Mouse (Mus musculus) neural tube, embryonic 12.5 days (tissue): ENCODE measurements at regions not wholly inside any gene's neighbourhood (a gene's known extent, or its start where the extent isn't known, plus 50 kb on each side); places are given as distances from the start of the nearest gene placed in this dataset.
A peak's percentile ranks its signal among the peaks of the same experiment; 100 is the strongest.

Experiments used
- ATAC-seq: fragments of 200-750 bp; cut with Nextera tagmentation; 2 replicates; pipeline ENCODE4 v1.8.0; 2017; ENCODE audit warnings: low read depth, mild to moderate bottlenecking, moderate TSS enrichment, moderate library complexity; ENCODE audit not compliant: low FRiP score
- H3K27ac ChIP-seq: fragments of 300-500 bp; sonication (generic); 2 replicates; pipeline ENCODE4 v1.5.1; 2016
- H3K27me3 ChIP-seq: fragments of 300-500 bp; sonication (generic); replicated peaks from 2 replicates; pipeline ENCODE4 v1.6.1; 2016; ENCODE audit warnings: mild to moderate bottlenecking
- H3K36me3 ChIP-seq: fragments of 300-500 bp; sonication (generic); 2 replicates; pipeline ENCODE4 v1.6.1; 2016; ENCODE audit warnings: mild to moderate bottlenecking
- H3K4me1 ChIP-seq: fragments of 300-500 bp; sonication (generic); 2 replicates; pipeline ENCODE4 v1.6.1; 2016
- H3K4me2 ChIP-seq: fragments of 300-500 bp; sonication (generic); replicated peaks from 2 replicates; pipeline ENCODE4 v1.6.1; 2016; ENCODE audit warnings: mild to moderate bottlenecking
- H3K4me3 ChIP-seq: fragments of 300-500 bp; sonication (generic); 2 replicates; pipeline ENCODE4 v1.5.1; 2016
- H3K9ac ChIP-seq: fragments of 300-500 bp; sonication (generic); 2 replicates; pipeline ENCODE4 v1.6.1; 2016; ENCODE audit warnings: mild to moderate bottlenecking
- H3K9me3 ChIP-seq: fragments of 300-500 bp; sonication (generic); 2 replicates; pipeline ENCODE4 v1.6.1; 2016; ENCODE audit warnings: mild to moderate bottlenecking
- WGBS: fragments of 180-500 bp; shearing (Covaris S2); methylation state at CpG from one replicate; pipeline ENCODE4 v1.1.7; 2016; 5-methylcytosine and 5-hydroxymethylcytosine counted together

GRCm38 (mm10) chr9:26502027-26502426 is 231.5 kb upstream of the B3gat1 start:
- Histone ChIP-seq H3K4me1 (no peaks in the 10 kb centered on the region), H3K9ac (no peak overlapping the region), H3K4me2 (no peak overlapping the region), H3K36me3 (no peaks in the 10 kb centered on the region), H3K27me3 (no peaks in the 10 kb centered on the region), H3K9me3 (no peaks in the 10 kb centered on the region), H3K27ac (no peak overlapping the region), H3K4me3 (no peak overlapping the region)
- 78% methylated on average over 1 of the region's 1 CpGs for WGBS
- ATAC-seq: no peak

DNA sequence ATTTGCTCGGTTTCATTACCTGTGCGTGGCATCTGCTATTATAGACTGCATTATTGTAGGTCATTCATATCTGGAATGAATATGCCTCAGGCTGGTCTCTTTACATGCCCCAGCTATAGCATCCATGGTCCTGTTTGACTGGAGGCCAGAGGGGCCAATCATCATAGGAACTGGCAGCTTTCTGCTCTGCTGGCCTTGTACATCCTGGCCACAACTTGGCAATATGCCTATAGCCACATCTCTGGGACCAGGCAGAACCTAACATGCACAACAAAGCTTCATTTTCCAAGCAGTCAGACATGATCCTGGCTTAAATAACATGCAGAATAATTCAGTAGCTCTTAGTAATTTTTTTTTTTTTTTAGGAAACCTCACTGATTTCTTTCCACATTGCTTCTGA is 227.6 kb upstream of the B3gat1 start:
- no peaks in the 10 kb centered on the region for H3K36me3 ChIP-seq
- no peak overlapping the region for H3K27ac ChIP-seq
- no peak for ATAC-seq
- no peaks in the 10 kb centered on the region for H3K4me1 ChIP-seq
- no peak overlapping the region for H3K4me2 ChIP-seq
- WGBS: 89% methylated on average over 2 of the region's 2 CpGs
- no peak overlapping the region for H3K9ac ChIP-seq
- H3K4me3 ChIP-seq: no peak overlapping the region
- no peaks in the 10 kb centered on the region for H3K27me3 ChIP-seq
- H3K9me3 ChIP-seq: no peaks in the 10 kb centered on the region

- H3K4me1 ChIP-seq: no peaks in the 10 kb centered on the region; the same call in 1 of the 2 replicates
Observed at GRCm38 (mm10) chr9:26518651-26519050, 214.9 kb upstream of the B3gat1 start.

DNA sequence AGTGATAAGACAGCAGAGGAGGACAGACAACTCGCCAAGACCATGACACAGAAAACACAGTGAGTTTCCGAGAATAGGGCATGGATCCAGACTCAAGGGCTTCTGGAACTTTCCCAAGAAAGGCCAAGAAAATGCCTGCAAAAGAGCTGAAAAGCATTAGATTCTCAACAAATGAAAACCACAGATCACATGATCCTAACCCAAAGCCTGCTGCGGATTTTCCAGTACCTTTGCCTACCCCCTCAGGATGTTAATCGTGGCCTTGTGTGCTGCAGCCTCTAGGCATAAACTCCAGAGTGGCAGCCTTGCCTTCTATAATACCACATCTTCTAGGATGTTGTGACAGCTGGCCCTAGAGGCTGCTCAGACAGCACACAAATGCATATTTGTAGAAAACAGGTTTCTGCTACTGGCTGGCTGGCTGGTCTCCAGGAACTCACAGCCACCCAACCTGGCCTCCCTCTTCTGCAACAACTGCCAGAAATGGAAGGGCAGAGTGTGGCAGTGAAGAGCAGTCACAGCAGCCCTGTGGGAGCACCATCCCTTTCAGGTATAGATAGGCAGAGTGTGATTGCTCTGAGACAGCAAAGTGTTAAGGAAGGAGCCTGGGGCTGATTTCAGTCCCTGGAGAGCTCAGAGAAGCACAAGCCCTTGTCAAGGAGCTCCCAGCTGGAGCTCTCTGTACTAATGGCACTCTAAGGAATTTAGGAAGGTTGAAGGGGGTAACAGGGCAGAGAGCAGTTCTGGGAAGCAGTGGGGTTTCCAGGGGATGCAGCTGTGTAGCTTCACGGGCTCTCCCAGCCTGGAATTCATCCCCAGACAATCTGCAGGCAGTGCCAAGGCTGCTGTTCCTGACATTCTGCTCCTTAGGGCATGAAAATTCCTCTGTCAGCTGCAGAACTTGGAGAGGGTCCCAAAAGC is 213.7 kb upstream of the B3gat1 start:
- Histone ChIP-seq H3K4me1 (no peaks in the 10 kb centered on the region; the same call in 1 of the 2 replicates), H3K36me3 (no peaks in the 10 kb centered on the region), H3K9ac (no peak overlapping the region), H3K4me3 (no peak overlapping the region), H3K9me3 (no peaks in the 10 kb centered on the region), H3K27ac (no peak overlapping the region), H3K27me3 (no peaks in the 10 kb centered on the region), H3K4me2 (no peak overlapping the region)
- WGBS: 64% methylated on average over 5 of the region's 5 CpGs
- 0 out of 2 replicates have a peak, but pooled peaks have one; percentile 37 for ATAC-seq

More at GRCm38 (mm10) chr9:26518651-26519050, 214.9 kb upstream of the B3gat1 start:
- Histone ChIP-seq H3K9ac (no peak overlapping the region), H3K36me3 (no peaks in the 10 kb centered on the region), H3K4me3 (no peak overlapping the region), H3K27ac (no peak overlapping the region), H3K4me2 (no peak overlapping the region), H3K27me3 (no peaks in the 10 kb centered on the region), H3K9me3 (no peaks in the 10 kb centered on the region)
- WGBS: 42% methylated on average over 2 of the region's 2 CpGs
- no peak for ATAC-seq

DNA sequence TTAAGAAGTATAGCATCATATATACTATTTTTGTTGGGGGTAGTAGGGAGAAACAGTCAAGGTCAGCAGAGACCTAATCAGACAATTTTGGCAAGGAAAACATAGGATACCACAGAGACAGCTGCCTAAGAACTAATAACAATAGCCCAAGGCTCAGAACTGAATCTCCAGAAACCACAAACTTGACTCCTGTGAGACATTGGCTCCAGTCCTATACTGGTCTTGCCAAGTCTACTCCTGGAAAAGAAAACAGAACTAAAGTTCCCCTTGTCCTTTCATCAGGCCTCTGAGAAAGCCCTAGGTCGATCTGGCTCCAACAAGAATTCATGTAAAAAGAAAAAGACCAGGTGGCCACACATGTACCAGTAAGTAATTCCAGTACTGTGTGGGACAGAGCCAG is 209.4 kb upstream of the B3gat1 start:
- H3K27ac ChIP-seq: no peak overlapping the region
- H3K4me1 ChIP-seq: no peaks in the 10 kb centered on the region
- ATAC-seq: no peak
- H3K4me3 ChIP-seq: no peak overlapping the region
- H3K9me3 ChIP-seq: no peaks in the 10 kb centered on the region
- no peak overlapping the region for H3K4me2 ChIP-seq
- no peaks in the 10 kb centered on the region for H3K27me3 ChIP-seq
- no peak overlapping the region for H3K9ac ChIP-seq
- no peaks in the 10 kb centered on the region for H3K36me3 ChIP-seq
- WGBS: 70% methylated on average over 1 of the region's 1 CpGs

DNA sequence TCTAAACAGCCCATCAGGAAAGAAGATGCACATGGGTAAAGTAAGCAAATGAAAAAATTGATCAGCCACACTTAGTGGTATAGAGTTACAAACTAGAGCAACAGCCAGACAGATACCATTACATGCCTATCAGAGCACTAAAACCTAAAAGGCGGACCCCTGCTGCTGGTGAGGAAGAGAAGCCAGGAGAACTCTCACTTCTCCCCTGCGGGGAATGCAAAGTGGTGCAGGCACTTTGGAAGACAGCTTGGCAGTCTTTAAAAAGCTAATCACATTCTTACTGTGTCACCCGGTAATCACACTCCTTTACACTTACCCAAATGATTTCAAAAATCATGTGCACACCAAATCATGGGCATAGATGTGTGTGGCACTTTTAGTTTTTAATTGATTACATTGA is 204.8 kb upstream of the B3gat1 start:
- no peaks in the 10 kb centered on the region for H3K4me1 ChIP-seq
- H3K9me3 ChIP-seq: no peaks in the 10 kb centered on the region
- no peak for ATAC-seq
- H3K36me3 ChIP-seq: no peaks in the 10 kb centered on the region
- H3K4me2 ChIP-seq: no peak overlapping the region
- no peak overlapping the region for H3K4me3 ChIP-seq
- no peak overlapping the region for H3K9ac ChIP-seq
- H3K27me3 ChIP-seq: no peaks in the 10 kb centered on the region
- WGBS: 3% methylated on average over 3 of the region's 3 CpGs
- no peak overlapping the region for H3K27ac ChIP-seq

DNA sequence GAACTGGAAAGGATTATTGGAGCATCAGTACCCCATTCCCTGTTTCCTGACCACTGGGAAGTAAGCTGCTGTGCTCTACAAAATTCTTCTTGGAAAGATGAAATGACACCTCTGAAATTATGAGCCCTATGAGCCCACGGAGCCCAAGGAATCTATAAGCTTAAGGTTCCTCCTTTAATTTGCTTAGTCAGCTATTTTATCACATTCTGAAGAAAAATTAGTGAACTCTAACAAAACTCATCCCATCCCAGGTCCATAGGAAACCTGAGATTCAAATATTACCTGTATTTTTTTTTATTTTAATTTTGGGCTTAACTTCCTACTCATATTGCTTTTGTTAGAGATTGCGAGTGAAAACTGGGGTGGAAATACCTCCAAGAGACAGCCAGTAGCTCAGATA is 194.5 kb upstream of the B3gat1 start:
- Histone ChIP-seq H3K36me3 (no peaks in the 10 kb centered on the region), H3K4me2 (no peak overlapping the region), H3K4me3 (no peak overlapping the region), H3K9me3 (no peaks in the 10 kb centered on the region), H3K4me1 (no peaks in the 10 kb centered on the region), H3K27me3 (no peaks in the 10 kb centered on the region), H3K9ac (no peak overlapping the region), H3K27ac (no peak overlapping the region)
- WGBS: 86% methylated on average over 2 of the region's 2 CpGs
- ATAC-seq: no peak

- no peaks in the 10 kb centered on the region for H3K27me3 ChIP-seq
- 75% methylated on average over 4 of the region's 4 CpGs for WGBS
- no peak overlapping the region for H3K4me2 ChIP-seq
- ATAC-seq: no peak
- no peaks in the 10 kb centered on the region for H3K4me1 ChIP-seq
- H3K4me3 ChIP-seq: no peak overlapping the region
- no peak overlapping the region for H3K27ac ChIP-seq
- H3K36me3 ChIP-seq: no peaks in the 10 kb centered on the region
- H3K9me3 ChIP-seq: no peaks in the 10 kb centered on the region
- H3K9ac ChIP-seq: no peak overlapping the region
Observed at GRCm38 (mm10) chr9:26548328-26548922, 185.1 kb upstream of the B3gat1 start.

GRCm38 (mm10) chr9:26549118-26549517 is 184.4 kb upstream of the B3gat1 start:
- H3K36me3 ChIP-seq: no peaks in the 10 kb centered on the region
- no peaks in the 10 kb centered on the region for H3K4me1 ChIP-seq
- H3K27ac ChIP-seq: no peak overlapping the region
- no peak for ATAC-seq
- H3K4me3 ChIP-seq: no peak overlapping the region
- H3K4me2 ChIP-seq: no peak overlapping the region
- no peaks in the 10 kb centered on the region for H3K27me3 ChIP-seq
- H3K9me3 ChIP-seq: no peaks in the 10 kb centered on the region
- no peak overlapping the region for H3K9ac ChIP-seq
- 87% methylated on average over 4 of the region's 4 CpGs for WGBS

DNA sequence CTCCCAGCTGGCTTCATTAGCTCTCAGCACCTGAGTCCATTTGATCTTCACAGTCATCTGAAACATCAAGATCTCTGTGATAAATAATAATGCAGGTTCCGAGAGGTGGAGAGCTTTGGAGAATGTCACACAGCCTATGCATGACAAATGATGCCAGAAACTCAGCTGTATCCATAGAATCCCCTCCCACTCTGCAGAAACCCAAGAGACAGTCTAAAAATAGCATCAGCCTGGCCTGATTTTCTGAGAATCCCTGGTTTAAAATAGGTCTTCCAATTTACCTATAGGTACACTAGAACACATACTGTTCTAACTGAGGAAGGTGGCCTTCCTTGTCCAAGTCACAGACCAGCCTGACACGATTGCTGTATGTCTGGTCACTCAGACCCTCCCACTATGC is 184.0 kb upstream of the B3gat1 start:
- Histone ChIP-seq H3K4me3 (no peak overlapping the region), H3K27me3 (no peaks in the 10 kb centered on the region), H3K4me1 (no peaks in the 10 kb centered on the region), H3K36me3 (no peaks in the 10 kb centered on the region), H3K27ac (no peak overlapping the region), H3K4me2 (no peak overlapping the region), H3K9ac (no peak overlapping the region), H3K9me3 (no peaks in the 10 kb centered on the region)
- ATAC-seq: no peak
- 82% methylated on average over 2 of the region's 2 CpGs for WGBS

DNA sequence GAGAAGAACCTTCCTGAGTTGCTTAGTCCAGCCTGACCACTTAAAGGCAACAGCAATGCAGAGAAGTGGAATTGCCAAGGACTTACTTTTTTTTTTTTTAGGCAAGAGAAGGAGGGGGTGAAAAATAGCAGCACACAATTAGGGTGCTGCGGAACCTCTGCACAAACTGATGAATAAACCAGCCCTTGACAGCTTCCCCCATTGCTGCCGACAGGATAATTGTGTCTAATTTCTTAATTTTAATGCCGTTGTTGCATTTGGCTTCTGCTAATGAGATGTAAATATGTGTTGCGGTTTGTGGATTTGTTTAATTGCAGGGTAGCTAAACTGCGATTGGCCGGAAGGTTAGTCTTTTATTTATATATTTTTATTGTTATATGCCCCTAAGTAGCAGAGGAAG is 157.5 kb upstream of the B3gat1 start:
- 92% methylated on average over 6 of the region's 6 CpGs for WGBS

DNA sequence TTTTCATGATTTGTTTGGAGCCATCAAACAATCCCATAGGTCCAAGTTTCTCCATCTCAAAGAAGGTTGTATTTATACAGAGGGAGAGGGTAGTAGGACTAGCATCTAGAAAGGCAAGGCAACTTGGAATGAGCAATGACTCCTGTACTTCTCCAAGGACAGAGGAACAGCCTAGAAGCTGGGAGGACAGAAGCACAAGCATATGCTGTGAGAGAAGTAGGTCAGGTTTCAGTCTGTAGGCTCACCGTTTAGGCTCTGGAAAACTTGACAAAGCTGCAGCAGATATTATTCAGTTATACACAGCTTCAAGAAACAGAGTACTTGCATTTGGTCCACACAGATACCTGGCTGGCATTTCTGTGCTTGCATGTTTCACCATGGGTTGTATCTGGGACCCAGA is 131.5 kb upstream of the B3gat1 start:
- no peaks in the 10 kb centered on the region for H3K9me3 ChIP-seq
- ATAC-seq: no peak
- no peaks in the 10 kb centered on the region for H3K27me3 ChIP-seq
- no peaks in the 10 kb centered on the region for H3K36me3 ChIP-seq
- WGBS: 88% methylated on average over 1 of the region's 1 CpGs
- no peak overlapping the region for H3K9ac ChIP-seq
- no peaks in the 10 kb centered on the region for H3K4me1 ChIP-seq
- H3K4me2 ChIP-seq: no peak overlapping the region
- H3K27ac ChIP-seq: no peak overlapping the region
- no peak overlapping the region for H3K4me3 ChIP-seq

More for the DNA sequence above, 157.5 kb upstream of the B3gat1 start:
- H3K27ac ChIP-seq: no peak overlapping the region
- H3K36me3 ChIP-seq: no peaks in the 10 kb centered on the region
- H3K4me3 ChIP-seq: no peak overlapping the region
- no peaks in the 10 kb centered on the region for H3K9me3 ChIP-seq
- H3K4me2 ChIP-seq: no peak overlapping the region
- no peak overlapping the region for H3K9ac ChIP-seq
- H3K4me1 ChIP-seq: no peaks in the 10 kb centered on the region
- ATAC-seq: no peak
- no peaks in the 10 kb centered on the region for H3K27me3 ChIP-seq

DNA sequence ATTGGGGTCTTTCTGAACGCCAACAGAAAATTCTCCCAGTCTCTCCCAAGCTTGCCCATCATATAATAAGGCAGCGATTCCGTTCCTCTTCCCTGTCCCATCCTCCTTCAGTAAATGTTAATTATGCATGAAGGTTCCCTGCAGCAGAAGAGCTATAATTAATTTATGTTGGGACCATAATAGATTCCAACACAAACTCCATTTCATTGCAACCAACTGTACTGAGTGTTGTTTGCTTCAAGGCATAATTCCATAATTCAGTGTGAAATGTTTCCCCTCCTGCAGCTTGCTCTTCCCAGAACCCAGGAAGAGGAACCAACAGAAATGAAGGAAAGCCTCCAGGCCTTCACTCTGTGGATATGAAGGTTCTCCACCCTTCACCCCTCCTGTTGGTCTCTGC is 129.0 kb upstream of the B3gat1 start:
- 72% methylated on average over 3 of the region's 3 CpGs for WGBS
- Histone ChIP-seq H3K9ac (no peak overlapping the region), H3K4me2 (no peak overlapping the region), H3K27ac (no peak overlapping the region), H3K36me3 (no peaks in the 10 kb centered on the region), H3K27me3 (no peaks in the 10 kb centered on the region), H3K9me3 (no peaks in the 10 kb centered on the region), H3K4me3 (no peak overlapping the region), H3K4me1 (no peaks in the 10 kb centered on the region)
- ATAC-seq: no peak
